Mouse (Mus musculus): ENCODE data around the gene Cks2. TPM values are rescaled to one million over a fixed set of nuclear protein-coding genes. Genes with fewer than 3 reads are reported as not detected.
"Not testable (repeated sequence)": the region's sequence is repeated elsewhere in the genome, so short reads cannot be mapped to it uniquely, and the experiment has no call there.

Cks2 gene
- total RNA-seq, 4 experiments from 2014 or later: 1.5 to 4.0 (median 3.0) TPM

DNA sequence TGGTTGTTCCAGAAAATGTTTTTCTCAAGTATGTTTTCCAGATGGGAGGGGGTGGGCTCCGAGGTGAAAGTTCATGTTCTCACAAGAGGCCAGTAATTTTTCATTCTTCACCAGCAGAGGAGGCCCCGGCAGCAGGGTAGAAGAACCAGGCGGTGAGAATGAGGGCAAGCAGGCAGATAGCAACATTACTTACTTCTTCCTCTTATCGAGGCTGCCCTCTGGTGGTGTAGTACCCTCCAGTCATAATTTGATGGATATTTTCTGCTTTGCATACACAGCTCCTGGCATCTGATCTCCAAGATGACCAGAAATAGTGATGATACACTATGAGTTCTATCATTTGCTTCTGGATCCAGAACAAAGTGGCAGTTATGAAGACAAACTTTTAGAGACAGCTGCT lies 6.1 kb upstream of the Cks2 start:
- DNase-seq (ENCODE audit: low spot score in 2 of 2): no peak

DNA sequence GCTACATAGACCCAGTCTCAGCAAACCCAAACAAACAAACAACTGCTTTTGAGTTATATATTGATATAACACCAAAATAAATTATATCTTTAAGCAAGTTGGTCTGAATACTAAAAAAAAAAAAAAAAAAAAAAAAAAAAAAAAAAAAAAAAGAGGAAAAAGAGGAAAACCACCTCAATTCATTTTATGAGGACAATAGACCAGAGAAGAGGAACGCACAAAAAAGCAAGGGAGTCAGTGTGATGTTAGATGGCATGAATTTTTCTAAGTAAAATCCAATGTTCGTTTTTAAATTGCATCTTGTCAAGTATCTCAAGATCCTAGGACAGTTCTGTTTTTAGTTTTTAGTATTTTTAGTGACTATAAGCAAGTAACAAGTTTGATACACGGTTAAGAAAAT lies 3.6 kb upstream of the Cks2 start:
- no peak for DNase-seq (ENCODE audit: low spot score in 2 of 2)

DNA sequence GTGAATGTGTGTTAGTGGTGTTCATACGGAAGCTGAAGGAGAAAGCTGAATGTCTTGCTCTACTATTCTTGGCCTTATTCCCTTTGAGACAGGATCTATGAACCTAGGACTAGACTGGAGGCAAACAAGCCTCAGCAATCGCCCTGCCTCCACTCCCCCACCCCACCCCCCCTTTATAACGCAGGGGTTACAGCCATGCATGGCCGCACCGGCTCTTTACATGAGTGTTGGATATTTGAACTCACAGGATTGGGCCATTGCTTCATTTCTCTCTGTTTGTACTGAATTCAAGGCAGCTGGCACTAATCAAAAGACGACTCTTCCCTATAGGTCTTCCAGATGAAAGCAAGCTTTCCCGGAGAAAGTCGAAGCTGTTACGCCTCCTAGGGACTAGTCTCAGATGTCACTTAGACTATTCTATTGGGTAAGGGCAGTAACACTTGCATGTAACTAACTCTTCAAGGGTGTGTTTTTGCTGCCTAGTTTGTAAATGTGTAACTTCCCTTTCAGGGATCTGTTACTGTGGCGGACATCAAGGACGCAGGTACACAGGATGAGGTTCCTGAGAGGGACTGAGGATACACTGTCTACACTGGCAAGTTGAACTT lies 2.8 kb upstream of the Cks2 start:
- no peak for DNase-seq (ENCODE audit: low spot score in 2 of 2)

DNA sequence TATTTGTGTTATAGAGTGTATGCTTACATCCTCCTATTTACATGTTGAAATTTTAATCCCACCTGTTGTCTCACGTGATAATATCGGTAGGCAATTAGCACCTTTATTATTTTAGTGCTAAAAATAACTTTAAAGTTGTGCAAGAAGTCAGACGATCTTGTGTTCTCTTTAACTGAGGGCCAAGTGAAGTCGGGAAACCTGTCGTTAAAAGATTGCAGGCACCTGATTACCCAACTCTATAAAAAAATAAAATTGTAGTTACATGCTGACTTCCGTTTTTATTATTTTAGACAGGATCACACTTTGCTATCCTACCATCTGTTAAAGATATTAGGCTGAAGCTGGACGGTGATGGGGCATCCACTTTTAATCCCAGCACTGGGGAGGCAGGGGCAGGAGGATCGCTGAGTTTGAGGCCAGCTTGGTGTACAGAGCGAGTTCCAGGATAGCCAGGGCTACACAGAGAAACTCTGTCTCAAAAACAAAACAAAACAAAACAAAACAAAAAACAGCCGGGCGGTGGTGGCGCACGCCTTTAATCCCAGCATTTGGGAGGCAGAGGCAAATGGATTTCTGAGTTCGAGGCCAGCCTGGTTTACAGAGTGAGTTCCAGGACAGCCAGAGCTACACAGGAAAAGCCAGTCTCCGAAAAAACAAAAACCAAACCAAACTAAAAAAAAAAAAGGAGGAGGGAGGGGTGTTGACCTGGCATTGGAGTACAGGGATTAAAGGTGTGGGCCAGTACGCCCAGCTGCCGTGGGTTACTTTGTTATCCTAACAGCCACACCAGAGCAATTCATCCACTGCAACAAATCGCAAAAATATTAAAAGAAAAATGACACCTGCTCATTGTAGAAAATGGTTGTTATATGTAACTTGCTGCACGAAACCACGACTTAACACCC lies 856 bp upstream of the Cks2 start:
- DNase-seq (ENCODE audit: low spot score in 2 of 2): no peak

DNA sequence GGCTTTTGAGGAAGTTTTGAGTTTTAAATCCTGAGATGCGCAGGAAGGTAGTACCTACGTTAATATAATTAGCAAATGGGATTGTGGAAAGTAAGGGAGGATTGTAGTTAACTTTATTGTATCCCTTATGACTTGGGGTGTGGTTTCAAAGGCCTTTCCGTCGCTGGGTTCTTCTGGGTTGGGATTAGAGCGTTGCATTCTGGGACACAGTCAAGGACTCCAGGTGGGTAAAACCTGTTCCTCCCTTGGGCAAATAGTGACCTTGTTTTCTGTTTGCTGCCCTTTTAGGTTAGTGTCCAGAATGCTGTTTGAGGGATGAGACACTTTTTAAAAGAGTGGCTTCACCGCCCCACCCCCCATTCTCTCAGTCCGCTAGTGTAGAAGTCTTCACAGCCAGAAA lies 840 bp downstream of the Cks2 start:
- DNase-seq (ENCODE audit: low spot score in 2 of 2): no peak

DNA sequence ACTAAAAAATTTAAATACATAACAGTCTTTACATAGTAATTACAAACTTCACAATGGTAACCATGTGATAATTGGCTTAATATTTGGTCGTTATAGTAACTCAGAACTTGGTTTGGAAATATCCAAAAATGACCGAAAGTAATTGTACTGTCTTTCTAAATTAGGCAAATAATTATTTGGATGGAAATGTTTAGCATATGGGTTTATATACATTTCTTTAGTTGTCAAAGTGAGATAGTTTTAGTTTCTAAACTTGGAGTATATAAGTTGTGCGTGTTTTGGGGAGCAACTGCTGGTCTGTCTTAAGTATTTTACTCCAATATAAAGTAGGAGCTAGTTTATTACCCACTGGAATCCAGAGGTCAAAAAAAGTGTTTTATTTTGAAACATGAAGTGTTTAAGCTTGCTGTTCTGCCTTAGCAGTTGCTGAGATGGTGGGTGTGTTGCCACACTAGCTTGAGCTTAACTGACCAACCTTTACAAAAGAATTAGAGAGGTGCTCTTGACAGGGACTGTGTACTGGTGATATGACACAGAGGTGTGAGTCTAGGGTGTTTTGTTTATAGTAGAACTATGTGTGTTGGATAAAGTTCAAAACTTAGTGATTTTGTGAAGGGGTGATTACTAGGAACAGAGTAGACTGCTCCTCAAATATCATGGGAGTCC lies 1.5 kb downstream of the Cks2 start:
- DNase-seq (ENCODE audit: low spot score in 2 of 2): no peak

DNA sequence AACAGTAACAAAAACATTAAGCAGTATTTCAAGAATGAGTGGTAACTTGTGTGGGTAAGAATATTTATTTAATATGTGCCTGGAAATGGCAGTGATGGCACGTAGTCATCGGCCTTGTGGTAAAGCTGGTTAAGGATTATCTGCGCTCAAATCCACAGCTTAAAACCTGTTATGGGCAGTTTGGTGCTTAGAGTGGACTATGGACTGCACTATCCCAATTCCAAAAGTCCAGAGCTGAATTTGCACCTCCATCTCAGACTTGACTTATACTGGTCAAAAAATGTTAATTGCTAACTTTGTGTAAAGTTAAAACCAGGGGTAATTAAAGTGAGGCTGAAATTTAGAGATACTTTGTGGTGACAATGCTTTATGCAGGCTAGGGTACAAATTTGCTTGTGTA lies 2.7 kb downstream of the Cks2 start:
- no peak for DNase-seq (ENCODE audit: low spot score in 2 of 2)

DNA sequence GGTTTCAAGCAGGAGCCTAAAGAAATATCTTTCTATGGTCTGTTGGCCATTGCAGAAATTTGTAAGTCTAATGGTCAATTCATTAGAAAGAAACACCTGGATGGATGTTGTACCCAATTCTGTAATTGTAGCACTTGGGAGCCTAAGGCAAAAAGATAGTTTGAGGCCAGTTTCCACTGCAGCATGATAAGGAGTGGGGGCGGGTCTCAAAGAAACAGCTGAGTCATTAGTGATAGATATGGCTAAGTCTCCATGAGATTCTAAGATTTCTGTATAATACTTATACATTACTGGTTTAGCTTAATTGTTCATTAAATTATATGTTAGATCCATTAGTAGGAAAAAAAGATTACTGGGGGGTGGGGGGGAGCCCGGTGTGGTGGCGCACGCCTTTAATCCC lies 3.2 kb downstream of the Cks2 start:
- no peak for DNase-seq (ENCODE audit: low spot score in 2 of 2)

DNA sequence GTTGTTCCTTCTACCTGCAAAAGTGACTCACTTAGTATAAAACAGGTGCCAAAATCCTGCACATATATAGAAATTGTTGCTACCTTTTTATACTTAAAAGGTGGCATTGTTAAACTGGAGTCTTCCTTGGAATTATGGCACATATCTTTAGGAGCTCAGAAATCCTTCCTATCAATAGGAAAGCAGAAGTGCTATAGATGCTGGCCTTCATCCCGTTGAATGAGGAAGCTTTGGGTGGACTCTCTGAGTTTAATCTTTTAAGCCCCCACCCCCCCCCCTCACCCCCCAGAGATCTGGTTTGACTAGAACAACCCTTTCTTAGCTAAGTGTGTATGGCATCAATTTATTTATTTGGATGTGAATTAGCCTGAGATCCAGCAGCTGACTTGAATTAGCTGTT lies 4.7 kb downstream of the Cks2 start:
- no peak for DNase-seq (ENCODE audit: low spot score in 2 of 2)

DNA sequence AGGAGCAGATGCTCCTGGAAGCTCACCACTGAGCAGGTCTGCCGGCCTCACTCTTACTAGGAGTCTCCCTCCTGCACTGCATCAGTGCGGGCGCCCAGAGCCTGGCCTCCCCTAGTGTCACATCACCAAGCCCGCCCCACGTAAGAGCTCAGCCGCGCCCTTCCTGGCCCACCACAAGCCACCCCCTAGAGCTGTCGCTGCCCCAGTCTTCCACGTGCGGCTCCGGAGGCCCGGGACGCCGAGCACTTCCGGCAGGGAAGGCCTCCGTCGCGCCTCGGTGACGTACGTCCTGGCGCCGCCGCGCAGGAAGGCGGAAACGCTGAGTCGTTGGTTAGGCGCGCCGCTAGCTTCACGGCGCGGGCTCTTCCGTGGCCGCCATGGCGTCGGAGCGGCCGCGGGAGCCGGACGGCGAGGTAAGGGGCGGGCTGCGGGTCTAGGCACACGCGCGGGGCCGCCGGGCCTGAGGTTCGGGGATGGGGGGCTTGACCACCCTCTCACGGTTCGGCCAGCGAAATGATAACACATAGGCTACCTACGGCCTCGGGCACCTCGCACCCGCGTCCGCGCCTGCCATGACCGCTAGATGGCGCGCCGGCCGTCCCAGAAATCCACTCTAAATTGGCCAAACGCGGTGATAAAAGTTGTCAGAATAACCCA lies 6.5 kb downstream of the Cks2 start, which contains the start of gene Secisbp2:
Secisbp2 (plus strand) TSS at position 290 of the 657 bp plus-strand sequence.
- peak; percentile 90 to 92 for DNase-seq (ENCODE audit: low spot score in 2 of 2)

DNA sequence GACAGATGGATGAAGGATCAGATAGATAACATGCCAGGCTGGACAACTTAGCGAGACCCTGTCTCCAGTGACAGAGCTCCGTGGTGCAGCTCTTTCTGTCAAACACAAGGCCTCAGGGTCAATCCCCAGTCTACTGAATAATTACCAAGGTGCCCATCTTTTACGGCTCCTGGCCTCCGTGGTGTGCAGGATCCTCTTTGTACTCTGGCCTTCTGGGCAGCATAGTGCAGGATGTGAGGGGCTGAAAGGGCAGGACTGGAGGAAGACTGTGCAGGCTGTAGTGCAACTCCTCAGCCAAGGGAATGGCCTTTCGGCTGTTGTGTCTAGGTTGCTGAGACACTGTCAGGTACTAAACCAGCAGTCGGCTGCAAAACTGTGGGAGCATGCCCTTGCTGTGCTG lies 8.1 kb downstream of the Cks2 start:
- no peak for DNase-seq (ENCODE audit: low spot score in 2 of 2)

DNA sequence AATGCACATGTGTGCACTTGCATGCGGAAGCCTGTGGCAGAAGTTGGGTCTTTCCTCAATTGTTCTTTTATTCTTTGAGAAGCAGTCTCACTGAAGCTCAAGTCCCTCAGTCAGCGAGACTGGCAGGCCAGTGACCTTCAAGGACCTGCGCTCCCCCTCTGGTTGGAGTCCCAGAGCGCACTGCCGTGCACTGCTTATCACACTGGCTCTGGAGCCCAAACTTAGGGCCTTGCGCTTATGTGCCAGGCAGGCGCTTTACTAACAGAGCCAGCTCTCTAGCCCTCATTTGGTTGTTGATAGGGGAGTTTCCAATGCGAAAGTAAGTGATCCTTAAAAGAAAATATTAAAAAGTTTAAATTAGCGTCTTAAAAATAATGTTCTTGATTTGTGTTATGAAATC lies 8.9 kb downstream of the Cks2 start:
- DNase-seq (ENCODE audit: low spot score in 2 of 2): no peak

DNA sequence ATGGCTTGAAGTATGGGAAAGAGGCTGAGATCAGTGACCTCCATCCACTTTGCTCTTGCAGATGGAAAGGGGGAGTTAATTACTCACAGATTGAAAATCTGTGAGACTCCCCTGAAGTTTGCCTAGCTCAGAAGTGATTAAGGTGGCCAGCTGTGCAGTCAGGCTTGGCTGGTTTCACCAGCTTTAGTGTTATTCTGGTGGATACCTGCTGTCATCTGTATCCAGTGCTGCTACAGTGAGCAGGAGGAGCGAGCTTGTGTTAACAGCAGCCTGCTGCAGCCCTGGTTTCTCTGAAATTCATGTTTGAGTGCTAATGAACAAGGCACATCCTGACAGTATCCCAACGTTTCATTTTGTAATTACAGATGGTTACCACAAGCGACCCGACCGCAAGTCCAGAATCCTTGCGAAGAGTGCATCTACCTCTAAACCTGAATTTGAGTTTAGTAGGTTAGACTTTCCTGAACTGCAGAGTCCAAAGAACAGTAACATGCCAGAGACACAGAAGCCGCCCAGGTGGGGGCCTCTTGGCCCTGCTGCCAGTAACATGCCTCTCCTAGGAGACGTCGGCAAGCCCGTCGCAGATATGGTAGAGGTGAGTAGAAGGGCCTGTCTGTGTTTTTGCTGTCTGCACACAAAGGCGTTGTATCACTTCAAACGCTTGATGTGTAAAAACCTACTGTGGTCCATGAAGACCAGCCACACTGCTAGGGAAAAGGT lies 11.6 kb downstream of the Cks2 start:
- no peak for DNase-seq (ENCODE audit: low spot score in 2 of 2)

DNA sequence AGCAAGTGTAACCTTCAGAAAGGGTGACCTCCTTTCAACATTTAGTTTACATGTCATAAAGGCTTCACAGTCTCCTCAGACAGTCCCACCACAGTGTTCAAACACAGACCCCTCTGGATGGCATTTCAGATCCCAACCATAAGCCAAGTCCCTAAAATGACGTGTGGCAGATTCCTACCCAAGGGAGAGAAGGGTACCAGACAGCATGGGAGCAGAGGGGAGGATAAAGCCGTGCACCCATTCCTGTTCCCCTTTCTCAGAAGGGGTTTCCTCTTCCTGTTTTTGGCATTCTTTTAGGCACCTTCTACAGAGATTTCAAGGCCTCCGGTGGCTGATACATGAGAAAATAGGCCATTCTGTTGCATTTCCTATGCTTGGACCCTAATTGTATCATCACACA lies 13.1 kb downstream of the Cks2 start:
- DNase-seq (ENCODE audit: low spot score in 2 of 2): no peak

DNA sequence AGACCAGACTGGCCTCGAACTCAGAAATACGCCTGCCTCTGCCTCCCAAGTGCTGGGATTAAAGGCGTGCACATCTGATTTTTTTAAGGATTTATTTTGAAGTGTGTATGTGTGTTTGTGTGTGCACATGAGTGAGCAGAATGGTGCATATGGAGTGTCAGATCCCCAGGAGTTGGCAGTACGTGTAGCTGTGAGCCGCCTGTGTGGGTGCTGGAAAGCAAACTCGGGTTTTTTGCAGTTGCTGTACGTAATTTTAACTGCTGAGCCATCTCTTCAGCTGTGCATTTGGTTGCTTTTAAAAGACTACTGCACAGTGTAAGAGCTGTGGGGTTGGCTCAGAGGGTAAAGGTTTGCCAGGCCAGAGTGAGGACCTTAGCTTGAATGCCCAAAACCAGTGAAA lies 14.5 kb downstream of the Cks2 start:
- no peak for DNase-seq (ENCODE audit: low spot score in 2 of 2)

DNA sequence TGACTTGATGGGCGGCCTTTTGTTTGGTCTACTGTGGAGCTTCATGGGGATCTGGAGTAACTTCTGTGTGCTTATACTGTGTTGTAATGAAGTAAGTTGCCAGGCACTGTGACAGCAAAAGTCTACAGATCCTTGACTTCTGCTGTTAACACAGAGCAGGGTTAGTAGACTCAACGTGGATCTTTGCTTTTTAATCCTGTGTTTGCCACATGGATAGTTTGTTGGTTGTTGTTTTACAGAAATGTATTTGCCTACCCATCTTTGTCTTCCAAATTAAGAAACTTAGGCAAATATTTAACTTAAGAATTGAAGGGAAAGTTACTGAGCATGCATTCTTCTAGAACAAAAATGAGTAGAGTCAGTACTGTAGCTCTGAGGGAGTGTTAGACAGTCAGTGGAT lies 18.5 kb downstream of the Cks2 start:
- DNase-seq (ENCODE audit: low spot score in 2 of 2): no peak

DNA sequence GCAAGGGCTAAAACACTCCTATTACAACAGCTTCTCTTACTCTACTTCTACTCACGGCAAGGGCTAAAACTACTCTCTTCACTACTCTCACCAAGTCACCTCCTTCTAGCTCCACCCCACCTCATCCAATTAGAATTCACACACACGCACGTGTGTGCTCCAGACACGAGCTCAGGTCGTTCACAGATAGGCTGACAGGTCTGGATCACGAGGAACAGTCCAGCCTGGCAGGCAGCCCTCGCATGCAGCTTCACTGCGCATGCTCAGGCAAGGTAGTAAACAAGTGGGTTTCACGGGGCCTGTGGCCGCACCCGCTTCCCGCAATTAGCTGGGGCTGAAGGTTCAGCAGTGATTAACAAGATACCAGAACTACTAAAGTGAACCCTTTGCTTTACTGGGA lies 23.2 kb downstream of the Cks2 start:
- DNase-seq (ENCODE audit: low spot score in 2 of 2): not testable (repeated sequence)

DNA sequence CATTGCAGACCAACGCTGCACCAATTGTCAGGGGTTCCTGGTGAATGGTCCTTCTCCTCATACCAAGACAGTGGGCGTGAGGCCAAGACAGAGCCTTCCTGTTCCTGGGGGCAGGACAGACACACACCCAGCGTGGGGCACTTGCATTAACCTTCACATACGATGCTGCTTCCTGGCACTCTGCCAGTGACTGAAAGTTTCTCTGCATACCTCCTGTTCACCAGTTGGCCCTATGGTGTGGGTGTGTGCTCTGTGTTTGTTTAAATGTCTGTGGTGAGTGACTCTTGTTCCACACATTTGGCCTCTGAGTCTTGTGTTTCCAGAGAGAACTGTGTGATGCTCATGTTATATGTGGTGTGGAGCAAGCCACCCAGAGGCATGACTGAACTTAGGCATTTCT lies 31.6 kb downstream of the Cks2 start:
- no peak for DNase-seq (ENCODE audit: low spot score in 2 of 2)

DNA sequence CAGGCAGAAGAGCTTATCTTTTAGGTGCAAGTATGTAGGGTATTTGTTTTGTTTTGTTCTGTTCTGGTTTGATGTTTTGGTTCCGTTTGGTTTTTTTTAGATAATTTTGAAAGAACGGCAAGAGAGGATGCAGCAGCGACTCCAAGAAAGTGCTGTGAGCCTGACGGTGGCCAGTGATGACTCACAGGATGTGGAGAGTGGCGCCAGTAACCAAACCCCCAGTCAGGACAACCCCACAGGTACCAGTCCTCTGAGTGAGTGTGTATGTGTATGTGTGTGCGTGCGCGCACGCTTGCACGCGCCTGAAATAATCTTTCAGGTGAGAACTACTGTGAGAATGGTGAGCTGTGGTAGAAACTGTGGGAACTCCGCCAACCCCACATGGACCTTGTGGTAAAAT lies 32.0 kb downstream of the Cks2 start:
- DNase-seq (ENCODE audit: low spot score in 2 of 2): no peak

DNA sequence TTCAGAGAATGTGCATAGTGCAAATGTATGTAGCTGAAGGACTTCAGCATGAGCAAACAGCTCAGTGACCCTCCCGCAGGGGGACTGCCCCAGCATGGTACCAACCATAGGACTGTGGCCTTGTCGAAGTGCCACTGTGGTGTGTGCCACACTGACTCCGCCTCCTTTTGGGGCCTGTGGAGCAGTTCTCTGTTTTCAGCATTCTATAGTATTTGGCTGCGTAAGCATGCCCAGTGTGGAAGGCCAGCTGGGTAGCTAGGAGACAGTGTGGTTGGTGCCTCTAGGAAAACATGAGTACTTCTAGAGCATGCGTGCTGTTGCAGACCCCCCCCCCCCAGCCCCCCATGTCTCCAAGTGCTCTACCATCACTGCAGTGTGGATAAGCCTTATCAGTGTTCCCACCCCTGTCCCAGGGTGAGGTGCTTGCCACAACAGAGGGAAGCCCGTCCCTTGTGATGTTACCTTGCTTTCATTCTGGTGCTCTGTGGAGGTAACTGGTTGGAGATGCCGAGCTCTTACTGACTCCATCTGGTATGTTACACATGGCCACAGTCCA lies 32.7 kb downstream of the Cks2 start:
- DNase-seq (ENCODE audit: low spot score in 2 of 2): no peak

DNA sequence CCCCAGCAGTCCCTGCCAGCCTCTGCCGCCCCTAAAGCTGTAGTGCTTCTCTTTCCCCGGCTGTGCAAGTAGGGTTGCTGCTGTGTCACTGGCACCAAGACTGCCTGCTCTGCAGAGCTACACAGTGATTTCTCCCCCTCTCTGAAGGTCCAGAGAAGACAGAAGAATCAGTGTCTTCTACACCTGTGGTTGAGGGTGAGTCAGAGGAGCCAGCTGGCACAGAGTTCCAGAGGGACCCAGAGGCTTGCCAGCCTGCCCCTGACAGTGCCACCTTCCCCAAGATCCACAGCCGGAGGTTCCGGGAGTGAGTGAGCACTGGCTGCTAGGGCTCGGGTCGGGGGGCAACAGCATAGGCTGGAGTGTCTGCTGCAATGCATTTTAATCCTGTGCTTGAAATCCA lies 33.7 kb downstream of the Cks2 start:
- DNase-seq (ENCODE audit: low spot score in 2 of 2): no peak
